ENCODE assay signal across 16 mouse cellular contexts in genomic region chr9:30005701-30006100, GRCm38 (mm10). TPM values are rescaled to one million over a fixed set of nuclear protein-coding genes. Genes with fewer than 3 reads are reported as not detected.
DNase-seq lines count a peak whose midpoint lies in the region; ATAC-seq and TF ChIP-seq lines count a peak whose summit lies in the region.
"Had no signal": no experiment of that assay in that cellular context is flagged by ENCODE, and none has a peak within 500 bp of the region (broad histone marks: within the 10 kb centered on the region; RNA-seq: fewer than 3 reads in every experiment).

No protein-coding gene starts in this region.

- H3K9ac ChIP-seq in forebrain, embryonic 16.5 days (replicated peaks; ENCODE audit: low read depth, low read length): no peak overlapping the region
- no peak overlapping the region for H3K9ac ChIP-seq in forebrain, embryonic 13.5 days
- H3K9ac ChIP-seq in limb, embryonic 14.5 days (ENCODE audit: low read depth, low read length, severe bottlenecking): no peak overlapping the region
- H3K9ac ChIP-seq in intestine, postnatal 0 days (ENCODE audit: low read depth, low read length): no peak overlapping the region
- H3K9ac ChIP-seq: hindbrain, embryonic 13.5 days; intestine, embryonic 15.5 days; liver, embryonic 12.5 days had no signal

- H3K4me3 ChIP-seq in forebrain, embryonic 16.5 days (replicated peaks; ENCODE audit: low read length): no peak overlapping the region
- no peak overlapping the region for H3K4me3 ChIP-seq in forebrain, embryonic 13.5 days
- H3K4me3 ChIP-seq in limb, embryonic 14.5 days (replicated peaks; ENCODE audit: low read length): no peak overlapping the region
- no peak overlapping the region for H3K4me3 ChIP-seq in limb, embryonic 10.5 days
- H3K4me3 ChIP-seq in intestine, postnatal 0 days (ENCODE audit: low read depth, low read length): no peak overlapping the region
- H3K4me3 ChIP-seq: hindbrain, embryonic 13.5 days; intestine, embryonic 15.5 days; liver, embryonic 12.5 days had no signal

- H3K27ac ChIP-seq in forebrain, embryonic 16.5 days (ENCODE audit: low read length): no peak overlapping the region
- H3K27ac ChIP-seq in forebrain, embryonic 13.5 days: no peak overlapping the region
- no peak overlapping the region for H3K27ac ChIP-seq in limb, embryonic 14.5 days (replicated peaks; ENCODE audit: low read depth, low read length)
- no peak overlapping the region for H3K27ac ChIP-seq in limb, embryonic 10.5 days
- no peak overlapping the region for H3K27ac ChIP-seq in intestine, postnatal 0 days (ENCODE audit: low read depth, low read length)
- H3K27ac ChIP-seq: hindbrain, embryonic 13.5 days; intestine, embryonic 15.5 days; kidney, postnatal 0 days; liver, embryonic 12.5 days had no signal

- H3K36me3 ChIP-seq in forebrain, embryonic 16.5 days (ENCODE audit: control insufficient read depth, insufficient read depth): no peaks in the 10 kb centered on the region
- no peaks in the 10 kb centered on the region for H3K36me3 ChIP-seq in forebrain, embryonic 13.5 days (ENCODE audit: poor library complexity, severe bottlenecking)
- no peaks in the 10 kb centered on the region for H3K36me3 ChIP-seq in limb, embryonic 14.5 days (ENCODE audit: control insufficient read depth, insufficient read depth, low read length)
- H3K36me3 ChIP-seq in limb, embryonic 10.5 days: no peaks in the 10 kb centered on the region
- no peaks in the 10 kb centered on the region for H3K36me3 ChIP-seq in intestine, postnatal 0 days (ENCODE audit: control insufficient read depth, insufficient read depth)
- H3K36me3 ChIP-seq: hindbrain, embryonic 13.5 days; intestine, embryonic 15.5 days; liver, embryonic 12.5 days had no signal

- no peaks in the 10 kb centered on the region for H3K27me3 ChIP-seq in forebrain, embryonic 16.5 days (replicated peaks; ENCODE audit: control insufficient read depth, insufficient read depth, low read length)
- H3K27me3 ChIP-seq in forebrain, embryonic 13.5 days: no peaks in the 10 kb centered on the region
- no peaks in the 10 kb centered on the region for H3K27me3 ChIP-seq in limb, embryonic 14.5 days (ENCODE audit: control insufficient read depth, insufficient read depth, low read length)
- H3K27me3 ChIP-seq in limb, embryonic 10.5 days (ENCODE audit: low read depth, poor library complexity, severe bottlenecking): peaks cover 12% of the 10 kb centered on the region; the same call in 1 of the 2 replicates
- H3K27me3 ChIP-seq in intestine, postnatal 0 days (replicated peaks; ENCODE audit: control insufficient read depth, insufficient read depth, low read length): no peaks in the 10 kb centered on the region
- H3K27me3 ChIP-seq: hindbrain, embryonic 13.5 days; intestine, embryonic 15.5 days; liver, embryonic 12.5 days had no signal

- no peak for TF ChIP-seq CTCF in intestine, postnatal 0 days (IDR thresholded peaks at IDR 0.05; ENCODE audit: low read depth)

- WGBS in forebrain, embryonic 16.5 days: 79% methylated on average over 8 of the region's 8 CpGs
- WGBS in forebrain, embryonic 13.5 days: 88% methylated on average over 8 of the region's 8 CpGs
- 65% methylated on average over 8 of the region's 8 CpGs for WGBS in limb, embryonic 14.5 days
- WGBS in limb, embryonic 10.5 days: 83% methylated on average over 8 of the region's 8 CpGs
- WGBS in intestine, postnatal 0 days: 78% methylated on average over 8 of the region's 8 CpGs

- H3K4me2 ChIP-seq in forebrain, embryonic 16.5 days (ENCODE audit: low read length): no peak overlapping the region
- H3K4me2 ChIP-seq in forebrain, embryonic 13.5 days: no peak overlapping the region
- no peak overlapping the region for H3K4me2 ChIP-seq in limb, embryonic 14.5 days (replicated peaks; ENCODE audit: low read depth, low read length, severe bottlenecking)
- no peak overlapping the region for H3K4me2 ChIP-seq in intestine, postnatal 0 days (replicated peaks; ENCODE audit: low read depth)
- H3K4me2 ChIP-seq: hindbrain, embryonic 13.5 days; intestine, embryonic 15.5 days; liver, embryonic 12.5 days had no signal

- H3K4me1 ChIP-seq in forebrain, embryonic 16.5 days (replicated peaks; ENCODE audit: control insufficient read depth, insufficient read depth, low read length): no peaks in the 10 kb centered on the region
- H3K4me1 ChIP-seq in forebrain, embryonic 13.5 days: no peaks in the 10 kb centered on the region; the same call in 1 of the 2 replicates
- H3K4me1 ChIP-seq in limb, embryonic 14.5 days (ENCODE audit: control insufficient read depth, insufficient read depth, low read length): no peaks in the 10 kb centered on the region
- 0 out of 2 replicates have a peak, but pooled peaks cover 3% of the 10 kb centered on the region for H3K4me1 ChIP-seq in limb, embryonic 10.5 days
- H3K4me1 ChIP-seq in intestine, postnatal 0 days (replicated peaks; ENCODE audit: control insufficient read depth, insufficient read depth, low read length): no peaks in the 10 kb centered on the region
- H3K4me1 ChIP-seq: intestine, embryonic 15.5 days; liver, embryonic 12.5 days had no signal

- peak; percentile 28 for DNase-seq in limb, embryonic 14.5 days (ENCODE audit: low spot score)
- no peak for DNase-seq in limb, embryonic 10.5 days (ENCODE audit: low spot score)
- DNase-seq in retina, postnatal 1 day: peak; percentile 55
- DNase-seq in thymus, postnatal 10 days (ENCODE audit: low spot score in 2 of 2): no peak
- no peak for DNase-seq in thymus, postnatal 4 days
- DNase-seq: B cell, adult 2 months; cerebellum, adult 11 months; heart, adult 18-20 months had no signal

- TF ChIP-seq POLR2A in limb, embryonic 14.5 days (IDR thresholded peaks at IDR 0.05; ENCODE audit: borderline replicate concordance, extremely low read depth, insufficient read depth, insufficient read length): no peak

- H3K9me3 ChIP-seq in forebrain, embryonic 16.5 days (ENCODE audit: control insufficient read depth, low read length): no peaks in the 10 kb centered on the region
- no peaks in the 10 kb centered on the region for H3K9me3 ChIP-seq in forebrain, embryonic 13.5 days (replicated peaks)
- no peaks in the 10 kb centered on the region for H3K9me3 ChIP-seq in limb, embryonic 14.5 days (ENCODE audit: control insufficient read depth, low read length)
- H3K9me3 ChIP-seq in limb, embryonic 10.5 days (replicated peaks): no peaks in the 10 kb centered on the region
- no peaks in the 10 kb centered on the region for H3K9me3 ChIP-seq in intestine, postnatal 0 days (ENCODE audit: control insufficient read depth)
- H3K9me3 ChIP-seq: hindbrain, embryonic 13.5 days; intestine, embryonic 15.5 days; liver, embryonic 12.5 days had no signal

- peak; percentile 36; the same call in 1 of the 2 replicates for ATAC-seq in forebrain, embryonic 16.5 days
- no peak for ATAC-seq in forebrain, embryonic 13.5 days
- no peak for ATAC-seq in limb, embryonic 14.5 days (ENCODE audit: low FRiP score, low read depth)
- no peak for ATAC-seq in intestine, postnatal 0 days
- ATAC-seq: intestine, embryonic 15.5 days; liver, embryonic 12.5 days; midbrain, embryonic 16.5 days had no signal

RNA-seq across cellular contexts. Expression of gene Ntm, which starts 42.8 kb away (rescaled TPM):
- polyA plus RNA-seq in forebrain, embryonic 16.5 days (2015; fragmentation: Nextera tagmentation; extraction: Ambion mirVana): 99.3 and 134 TPM in 2 replicates
- polyA plus RNA-seq in forebrain, embryonic 13.5 days (2015; fragmentation: Nextera tagmentation; extraction: Ambion mirVana): 61.4 and 65.7 TPM in 2 replicates
- polyA plus RNA-seq in limb, embryonic 14.5 days (2012; rRNA removed): 23.9 and 26.1 TPM in 2 replicates
- polyA plus RNA-seq in limb, embryonic 14.5 days (2014; fragmentation: Nextera tagmentation; extraction: Ambion mirVana): 32.4 TPM in 2 replicates
- polyA plus RNA-seq in limb, embryonic 10.5 days (2016; fragmentation: Nextera tagmentation; extraction: Ambion mirVana): 8.9 and 12.7 TPM in 2 replicates
- polyA plus RNA-seq in intestine, postnatal 0 days (2015; fragmentation: Nextera tagmentation; extraction: Ambion mirVana): 1.1 and 2.0 TPM in 2 replicates

Comparison
In these comparisons a context has a peak if more than half of its experiments do, and no peak if none do; other contexts are left out.
1. DNase-seq: peak in limb, embryonic 14.5 days (single experiment) and retina, postnatal 1 day (single experiment); none in limb, embryonic 10.5 days (single experiment), thymus, postnatal 10 days (0 of 2) and thymus, postnatal 4 days (single experiment).